Mouse (Mus musculus) myocyte (in vitro differentiated cells): Measurements from ENCODE around the gene Twsg1. TPM values are rescaled to one million over a fixed set of nuclear protein-coding genes. Genes with fewer than 3 reads are reported as not detected.
A peak's percentile ranks its signal among the peaks of the same experiment; 100 is the strongest.
"Not testable (repeated sequence)": the region's sequence is repeated elsewhere in the genome, so short reads cannot be mapped to it uniquely, and the experiment has no call there.

Experiments used
- H3K27me3 ChIP-seq: one replicate; pipeline ENCODE4 v1.6.1; 2011; ENCODE audit not compliant: control insufficient read depth, insufficient read depth, insufficient read length
- H3K36me3 ChIP-seq: one replicate; pipeline ENCODE4 v1.6.1; 2011; ENCODE audit not compliant: control insufficient read depth, insufficient read depth
- H3K4me2 ChIP-seq: one replicate; pipeline ENCODE4 v1.6.1; 2011; ENCODE audit warnings: low read depth, control low read depth
- H3K4me3 ChIP-seq: one replicate; pipeline ENCODE4 v1.5.1; 2011; ENCODE audit warnings: mild to moderate bottlenecking, control low read depth, moderate library complexity
- H3K79me2 ChIP-seq: one replicate; pipeline ENCODE4 v1.6.1; 2011; ENCODE audit not compliant: control insufficient read depth, insufficient read depth
- H3ac ChIP-seq: one replicate; pipeline ENCODE4 v1.6.1; 2011; ENCODE audit not compliant: control insufficient read depth, insufficient read length
- CEBPB ChIP-seq: IDR thresholded peaks from 2 replicates; pipeline ENCODE4 v1.6.1; 2011; ENCODE audit warnings: mild to moderate bottlenecking, moderate library complexity; ENCODE audit not compliant: poor library complexity, insufficient read depth, severe bottlenecking
- E2F4 ChIP-seq: IDR thresholded peaks from one replicate; pipeline ENCODE4 v1.6.1; 2011; ENCODE audit warnings: mild to moderate bottlenecking, control low read depth, moderate library complexity; ENCODE audit not compliant: insufficient read depth
- MAX ChIP-seq: IDR thresholded peaks from one replicate; pipeline ENCODE4 v1.6.1; 2011; ENCODE audit warnings: low read depth, mild to moderate bottlenecking, control low read depth
- MYOD1 ChIP-seq, 3 experiments: IDR thresholded peaks; one replicate each; pipeline ENCODE4 v1.6.1; 2011; ENCODE audit warnings: control low read depth in 2 of 3, low read depth in 2 of 3, mild to moderate bottlenecking in 2 of 3, moderate library complexity in 1 of 3; ENCODE audit not compliant: insufficient read length in 2 of 3, control insufficient read depth in 1 of 3
- MYOG ChIP-seq, 3 experiments: IDR thresholded peaks; one replicate each; pipeline ENCODE4 v1.6.1; 2011; ENCODE audit warnings: control low read depth in 2 of 3, low read depth in 2 of 3, mild to moderate bottlenecking in 2 of 3; ENCODE audit not compliant: insufficient read length in 2 of 3, control insufficient read depth in 1 of 3, insufficient read depth in 1 of 3
- POLR2A ChIP-seq: IDR thresholded peaks from one replicate; pipeline ENCODE4 v1.6.1; 2011; ENCODE audit warnings: low read depth, mild to moderate bottlenecking, control low read depth, moderate library complexity; ENCODE audit not compliant: insufficient read length
- POLR2AphosphoS2 ChIP-seq: IDR thresholded peaks from one replicate; pipeline ENCODE4 v1.6.1; 2011; ENCODE audit warnings: low read depth, control low read depth; ENCODE audit not compliant: insufficient read length
- REST ChIP-seq: IDR thresholded peaks from one replicate; pipeline ENCODE4 v1.6.1; 2011; ENCODE audit warnings: mild to moderate bottlenecking, control low read depth, moderate library complexity; ENCODE audit not compliant: insufficient read depth, insufficient read length
- SRF ChIP-seq: IDR thresholded peaks from one replicate; pipeline ENCODE4 v1.6.1; 2011; ENCODE audit warnings: low read depth; ENCODE audit not compliant: control insufficient read depth, insufficient read length
- TCF12 ChIP-seq: IDR thresholded peaks from one replicate; pipeline ENCODE4 v1.6.1; 2011; ENCODE audit warnings: mild to moderate bottlenecking, control low read depth; ENCODE audit not compliant: poor library complexity, insufficient read depth, severe bottlenecking
- TCF3 ChIP-seq: IDR thresholded peaks from one replicate; pipeline ENCODE4 v1.6.1; 2011; ENCODE audit warnings: low read depth, control low read depth; ENCODE audit not compliant: insufficient read length
- USF1 ChIP-seq: IDR thresholded peaks from one replicate; pipeline ENCODE4 v1.6.1; 2011; ENCODE audit warnings: low read depth, mild to moderate bottlenecking, control low read depth, moderate library complexity
- polyA plus RNA-seq: library from polyadenylated mRNA; unstranded; fragments of >200 nt; fragmentation: generic; extraction: Trizol; gene quantifications from one replicate; pipeline ENCODE4 v1.2.1, GENCODE M21; 2012; ENCODE audit warnings: missing spikeins

The Twsg1 gene
- polyA plus RNA-seq, result 9.0 TPM

- peak in 2 of 3 experiments; percentile 54 to 85 for TF ChIP-seq MYOD1 (IDR thresholded peaks at IDR 0.05; ENCODE audit: control insufficient read depth in 1 of 3, insufficient read length in 2 of 3, low read depth in 2 of 3)
- TF ChIP-seq MYOG (IDR thresholded peaks at IDR 0.05; ENCODE audit: control insufficient read depth in 1 of 3, insufficient read depth in 1 of 3, insufficient read length in 2 of 3, low read depth in 2 of 3), result peak in 2 of 3 experiments; percentile 29 to 73
- TF ChIP-seq CEBPB, result no peak
- TF ChIP-seq POLR2AphosphoS2, result peak; percentile 70
- TF ChIP-seq POLR2A, result peak; percentile 77
- H3K4me3 ChIP-seq, result peak within 1 kb of the TSS; percentile 40
- H3K4me2 ChIP-seq, result peak within 1 kb of the TSS; percentile 74
- H3K36me3 ChIP-seq, result no peaks in the 10 kb centered on the region
- peak within 1 kb of the TSS; percentile 15 for H3ac ChIP-seq
- H3K79me2 ChIP-seq, result no peaks in the 10 kb centered on the region
- H3K27me3 ChIP-seq, result no peaks in the 10 kb centered on the region
Observed at GRCm38 (mm10) chr17:65950622-65951404, at the start of gene Twsg1. TSS of gene Twsg1 (minus strand) at chr17:65951226.

- Histone ChIP-seq H3K27me3 (no peaks in the 10 kb centered on the region), H3ac (no peak overlapping the region), H3K36me3 (peaks cover 5% of the 10 kb centered on the region), H3K79me2 (no peaks in the 10 kb centered on the region), H3K4me3 (no peak overlapping the region), H3K4me2 (no peak overlapping the region)
- TF ChIP-seq MAX (no peak), MYOG (IDR thresholded peaks at IDR 0.05; ENCODE audit: control insufficient read depth in 1 of 3, insufficient read depth in 1 of 3, insufficient read length in 2 of 3, low read depth in 2 of 3) (peak in 2 of 3 experiments; percentile 32 to 39), MYOD1 (IDR thresholded peaks at IDR 0.05; ENCODE audit: control insufficient read depth in 1 of 3, insufficient read length in 2 of 3, low read depth in 2 of 3) (peak in 1 of 3 experiments; percentile 36)
Observed at GRCm38 (mm10) chr17:65988151-65988820, 37.3 kb upstream of the Twsg1 start.

GRCm38 (mm10) chr17:65976720-65977119 lies 25.7 kb upstream of the Twsg1 start:
- not testable (repeated sequence) for H3K27me3 ChIP-seq, H3K36me3 ChIP-seq, H3K4me3 ChIP-seq, H3ac ChIP-seq, H3K4me2 ChIP-seq, H3K79me2 ChIP-seq

GRCm38 (mm10) chr17:65967751-65968150 lies 16.7 kb upstream of the Twsg1 start:
- no peak overlapping the region for H3K4me3 ChIP-seq
- peaks cover 3% of the 10 kb centered on the region for H3K36me3 ChIP-seq
- no peaks in the 10 kb centered on the region for H3K79me2 ChIP-seq
- TF ChIP-seq TCF3 (no peak), REST (no peak), POLR2A (no peak), TCF12 (no peak), USF1 (no peak), MYOD1 (IDR thresholded peaks at IDR 0.05; ENCODE audit: control insufficient read depth in 1 of 3, insufficient read length in 2 of 3, low read depth in 2 of 3) (no peak), MYOG (IDR thresholded peaks at IDR 0.05; ENCODE audit: control insufficient read depth in 1 of 3, insufficient read depth in 1 of 3, insufficient read length in 2 of 3, low read depth in 2 of 3) (no peak), E2F4 (no peak), CEBPB (no peak), POLR2AphosphoS2 (no peak), MAX (no peak), SRF (no peak)
- H3K27me3 ChIP-seq, result no peaks in the 10 kb centered on the region
- no peak overlapping the region for H3K4me2 ChIP-seq
- no peak overlapping the region for H3ac ChIP-seq

GRCm38 (mm10) chr17:65962263-65962662 lies 11.2 kb upstream of the Twsg1 start:
- Histone ChIP-seq H3K4me2 (no peak overlapping the region), H3K36me3 (no peaks in the 10 kb centered on the region), H3K27me3 (no peaks in the 10 kb centered on the region), H3K79me2 (no peaks in the 10 kb centered on the region), H3K4me3 (no peak overlapping the region), H3ac (no peak overlapping the region)
- no peak for TF ChIP-seq TCF12
- no peak for TF ChIP-seq REST
- no peak for TF ChIP-seq CEBPB
- no peak for TF ChIP-seq MYOD1 (IDR thresholded peaks at IDR 0.05; ENCODE audit: control insufficient read depth in 1 of 3, insufficient read length in 2 of 3, low read depth in 2 of 3)
- TF ChIP-seq MYOG (IDR thresholded peaks at IDR 0.05; ENCODE audit: control insufficient read depth in 1 of 3, insufficient read depth in 1 of 3, insufficient read length in 2 of 3, low read depth in 2 of 3), result no peak
- no peak for TF ChIP-seq E2F4
- TF ChIP-seq TCF3, result no peak
- TF ChIP-seq USF1, result no peak
